Mouse (Mus musculus): ENCODE results near the gene Resp18.

DNA sequence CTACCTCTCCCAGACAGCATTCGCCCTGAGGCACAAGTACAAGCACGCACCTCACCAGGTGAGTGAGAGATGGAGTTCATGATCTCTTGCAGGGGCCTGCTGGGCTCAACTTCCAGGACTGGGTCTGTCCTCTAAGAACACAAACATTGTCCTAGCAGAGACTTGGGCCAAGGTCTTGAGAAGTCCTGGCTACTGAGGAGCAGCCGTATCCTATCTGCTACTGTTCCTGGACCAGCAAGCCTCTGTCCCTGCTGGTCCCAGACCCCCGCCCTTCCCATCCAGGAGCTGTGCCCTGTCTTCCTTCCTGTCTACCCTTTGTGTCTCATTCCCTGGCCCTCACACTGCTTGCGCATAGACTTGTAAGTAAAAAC, 15.1 kb upstream of the Resp18 start:
- TF ChIP-seq CTCF (IDR thresholded peaks at IDR 0.05; ENCODE audit: low read depth): no peak
- TF ChIP-seq EP300 (IDR thresholded peaks at IDR 0.05; ENCODE audit: low read depth): no peak

All from liver, postnatal 0 days (tissue).